ENCODE assay signal across 26 mouse cellular contexts in genomic region chr15:19032983-19033382, GRCm38 (mm10).
"Had no signal": no experiment of that assay in that cellular context is flagged by ENCODE, and none has a peak within 500 bp of the region (broad histone marks: within the 10 kb centered on the region; RNA-seq: fewer than 3 reads in every experiment).

No protein-coding gene starts in this region.

- H3K4me3 ChIP-seq: heart, adult 2 months; heart, embryonic 10.5 days; heart, embryonic 13.5 days; heart, embryonic 15.5 days; hindbrain, embryonic 13.5 days; hindbrain, embryonic 15.5 days; intestine, embryonic 15.5 days; layer of hippocampus, adult 2 months; left cerebral cortex, adult 2 months; limb, embryonic 15.5 days; liver, embryonic 12.5 days had no signal

- H3K36me3 ChIP-seq: heart, embryonic 10.5 days; heart, embryonic 13.5 days; heart, embryonic 15.5 days; hindbrain, embryonic 13.5 days; hindbrain, embryonic 15.5 days; intestine, embryonic 15.5 days; limb, embryonic 15.5 days; liver, embryonic 12.5 days had no signal

- H3K27ac ChIP-seq: heart, adult 2 months; heart, embryonic 10.5 days; heart, embryonic 13.5 days; heart, embryonic 15.5 days; hindbrain, embryonic 13.5 days; hindbrain, embryonic 15.5 days; hindbrain, postnatal 0 days; intestine, embryonic 15.5 days; layer of hippocampus, adult 2 months; left cerebral cortex, adult 2 months; limb, embryonic 15.5 days; liver, embryonic 12.5 days; liver, embryonic 14.5 days had no signal

- H3K4me1 ChIP-seq: heart, embryonic 10.5 days; heart, embryonic 15.5 days; hindbrain, embryonic 13.5 days; hindbrain, embryonic 15.5 days; intestine, embryonic 15.5 days; limb, embryonic 15.5 days; liver, embryonic 12.5 days had no signal

- H3K4me2 ChIP-seq: heart, embryonic 13.5 days; heart, embryonic 15.5 days; hindbrain, embryonic 13.5 days; hindbrain, embryonic 15.5 days; intestine, embryonic 15.5 days; limb, embryonic 15.5 days; liver, embryonic 12.5 days had no signal

- H3K9me3 ChIP-seq: heart, embryonic 10.5 days; heart, embryonic 13.5 days; heart, embryonic 15.5 days; hindbrain, embryonic 13.5 days; hindbrain, embryonic 15.5 days; intestine, embryonic 15.5 days; limb, embryonic 15.5 days; liver, embryonic 12.5 days had no signal

- H3K27me3 ChIP-seq: heart, embryonic 13.5 days; heart, embryonic 15.5 days; hindbrain, embryonic 13.5 days; hindbrain, embryonic 15.5 days; intestine, embryonic 15.5 days; limb, embryonic 15.5 days; liver, embryonic 12.5 days had no signal

- H3K9ac ChIP-seq: heart, embryonic 13.5 days; heart, embryonic 15.5 days; hindbrain, embryonic 13.5 days; hindbrain, embryonic 15.5 days; intestine, embryonic 15.5 days; limb, embryonic 15.5 days; liver, embryonic 12.5 days; liver, embryonic 14.5 days had no signal

- ATAC-seq: forebrain, embryonic 16.5 days; hindbrain, postnatal 0 days; inflammation-experienced regulatory T-cells, adult 6 months; intestine, embryonic 15.5 days; intestine, postnatal 0 days; liver, embryonic 12.5 days had no signal

- DNase-seq: gastrocnemius, postnatal 14 days; gastrocnemius, postnatal 36 days; heart, adult 11 months; heart, adult 2 months; heart, postnatal 14 days; heart, postnatal 36 days; kidney, adult 18-20 months; kidney, adult 8-10 months; kidney, postnatal 10 days; kidney, postnatal 25 days; kidney, postnatal 4 days had no signal
